In the genomic region with DNA sequence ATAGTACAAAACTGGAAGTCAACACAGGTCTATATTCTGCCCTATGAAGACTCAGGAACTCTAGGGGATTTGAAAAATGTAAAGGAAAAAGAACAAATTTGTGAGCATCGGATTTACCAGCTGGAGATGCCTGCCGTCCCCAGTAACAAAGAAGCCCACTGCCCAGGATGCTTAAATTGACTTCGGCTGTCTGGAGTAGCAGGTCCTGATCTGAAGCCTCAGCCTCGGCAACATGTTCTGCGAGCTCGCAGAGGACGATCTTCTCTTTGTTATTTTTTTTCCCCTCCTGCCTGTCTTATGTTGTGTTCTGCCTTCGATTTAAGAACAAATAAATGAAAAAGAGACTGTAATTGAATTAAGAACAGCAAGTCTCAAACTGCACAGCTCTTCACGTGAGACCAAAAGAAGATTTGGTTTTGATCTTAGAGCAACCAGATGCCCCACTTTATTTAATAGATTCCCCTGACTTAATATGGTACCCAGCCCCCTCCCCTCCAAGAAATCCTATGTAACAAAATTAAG, we compare ENCODE assay signal across 14 mouse cellular contexts.
DNase-seq lines count a peak whose midpoint lies in the region; ATAC-seq lines count a peak whose summit lies in the region.
"Had no signal": no experiment of that assay in that cellular context is flagged by ENCODE, and none has a peak within 500 bp of the region (broad histone marks: within the 10 kb centered on the region; RNA-seq: fewer than 3 reads in every experiment).

No protein-coding gene starts in this region.

- 0 out of 2 replicates have a peak overlapping the region, but pooled peaks have one; percentile 50 for H3K4me2 ChIP-seq in heart, embryonic 14.5 days (ENCODE audit: low read length)
- peak overlapping the region; percentile 26 for H3K4me2 ChIP-seq in forebrain, embryonic 12.5 days
- peak overlapping the region; percentile 44 for H3K4me2 ChIP-seq in midbrain, embryonic 14.5 days (ENCODE audit: low read length)
- H3K4me2 ChIP-seq: hindbrain, embryonic 15.5 days; limb, embryonic 15.5 days had no signal

- H3K4me3 ChIP-seq in heart, embryonic 14.5 days (ENCODE audit: control insufficient read depth in 1 of 2, insufficient read depth in 1 of 2, low read depth in 1 of 2, low read length in 2 of 2): no peak overlapping the region
- H3K4me3 ChIP-seq in embryonic facial prominence, embryonic 10.5 days: no peak overlapping the region
- H3K4me3 ChIP-seq in forebrain, embryonic 12.5 days (replicated peaks): no peak overlapping the region
- peak overlapping the region; percentile 7; the same call in 1 of the 2 replicates for H3K4me3 ChIP-seq in midbrain, embryonic 14.5 days (replicated peaks; ENCODE audit: low read depth, low read length)
- H3K4me3 ChIP-seq: hindbrain, embryonic 15.5 days; left cerebral cortex, adult 2 months; limb, embryonic 15.5 days; lung, embryonic 15.5 days; megakaryocyte, embryonic 14.5 days had no signal

- no peaks in the 10 kb centered on the region for H3K36me3 ChIP-seq in heart, embryonic 14.5 days (ENCODE audit: control insufficient read depth, insufficient read depth, low read length)
- H3K36me3 ChIP-seq in embryonic facial prominence, embryonic 10.5 days (replicated peaks): no peaks in the 10 kb centered on the region
- no peaks in the 10 kb centered on the region for H3K36me3 ChIP-seq in forebrain, embryonic 12.5 days (replicated peaks)
- H3K36me3 ChIP-seq in midbrain, embryonic 14.5 days (ENCODE audit: control insufficient read depth, insufficient read depth, low read length): no peaks in the 10 kb centered on the region
- H3K36me3 ChIP-seq: hindbrain, embryonic 15.5 days; limb, embryonic 15.5 days; lung, embryonic 15.5 days had no signal

- no peak overlapping the region for H3K9ac ChIP-seq in heart, embryonic 14.5 days (ENCODE audit: low read length)
- H3K9ac ChIP-seq in forebrain, embryonic 12.5 days: no peak overlapping the region
- H3K9ac ChIP-seq in midbrain, embryonic 14.5 days (replicated peaks; ENCODE audit: low read length): peak overlapping the region; percentile 24; the same call in 1 of the 2 replicates
- H3K9ac ChIP-seq: hindbrain, embryonic 15.5 days; limb, embryonic 15.5 days; lung, embryonic 15.5 days had no signal

- no peak overlapping the region for H3K27ac ChIP-seq in heart, embryonic 14.5 days (replicated peaks in 1 of 2; ENCODE audit: control insufficient read depth in 1 of 2, insufficient read depth in 1 of 2, low read depth in 2 of 2, low read length in 2 of 2)
- no peak overlapping the region for H3K27ac ChIP-seq in embryonic facial prominence, embryonic 10.5 days (replicated peaks)
- no peak overlapping the region for H3K27ac ChIP-seq in forebrain, embryonic 12.5 days
- no peak overlapping the region for H3K27ac ChIP-seq in midbrain, embryonic 14.5 days (replicated peaks; ENCODE audit: low read depth, low read length)
- H3K27ac ChIP-seq: hindbrain, embryonic 15.5 days; left cerebral cortex, adult 2 months; limb, embryonic 15.5 days; lung, embryonic 15.5 days had no signal

- no peak for DNase-seq in heart, postnatal 4 days
- peak; percentile 15 for DNase-seq in embryonic facial prominence, embryonic 10.5 days (ENCODE audit: low spot score)
- peak; percentile 64 for DNase-seq in midbrain, embryonic 14.5 days
- DNase-seq in adrenal gland, adult 18-20 months (ENCODE audit: low spot score in 2 of 2): no peak
- DNase-seq: cerebellum, adult 11-12 months; kidney, postnatal 10 days had no signal

- ATAC-seq in heart, embryonic 14.5 days (ENCODE audit: insufficient number of reproducible peaks, insufficient read depth, low FRiP score, low read depth): no peak
- ATAC-seq in forebrain, embryonic 12.5 days (ENCODE audit: low FRiP score): no peak
- no peak; the same call in 1 of the 2 replicates for ATAC-seq in midbrain, embryonic 14.5 days (ENCODE audit: low FRiP score, low TSS enrichment)
- ATAC-seq in megakaryocyte-erythroid progenitor cell, adult 5-6 weeks (replicated peaks; ENCODE audit: low FRiP score, low TSS enrichment, poor library complexity, severe bottlenecking): no peak

- no peaks in the 10 kb centered on the region for H3K4me1 ChIP-seq in heart, embryonic 14.5 days (ENCODE audit: control insufficient read depth in 2 of 2, insufficient read depth in 2 of 2, low read length in 2 of 2)
- H3K4me1 ChIP-seq in embryonic facial prominence, embryonic 10.5 days: no peaks in the 10 kb centered on the region
- H3K4me1 ChIP-seq in forebrain, embryonic 12.5 days: 0 out of 2 replicates have a peak, but pooled peaks cover 4% of the 10 kb centered on the region
- 0 out of 2 replicates have a peak, but pooled peaks cover 5% of the 10 kb centered on the region for H3K4me1 ChIP-seq in midbrain, embryonic 14.5 days (ENCODE audit: control insufficient read depth, insufficient read depth, low read length)
- H3K4me1 ChIP-seq: hindbrain, embryonic 15.5 days; limb, embryonic 15.5 days; lung, embryonic 15.5 days; megakaryocyte, embryonic 14.5 days had no signal

- H3K27me3 ChIP-seq in heart, embryonic 14.5 days (ENCODE audit: control insufficient read depth, insufficient read depth, low read length): no peaks in the 10 kb centered on the region
- no peaks in the 10 kb centered on the region for H3K27me3 ChIP-seq in embryonic facial prominence, embryonic 10.5 days (replicated peaks; ENCODE audit: low read depth, poor library complexity, severe bottlenecking)
- no peaks in the 10 kb centered on the region for H3K27me3 ChIP-seq in forebrain, embryonic 12.5 days
- H3K27me3 ChIP-seq in midbrain, embryonic 14.5 days (ENCODE audit: control insufficient read depth, insufficient read depth, low read length): no peaks in the 10 kb centered on the region
- H3K27me3 ChIP-seq: hindbrain, embryonic 15.5 days; limb, embryonic 15.5 days; lung, embryonic 15.5 days; megakaryocyte, embryonic 14.5 days had no signal

- WGBS in heart, embryonic 14.5 days: 59% methylated on average over 9 of the region's 9 CpGs
- WGBS in embryonic facial prominence, embryonic 10.5 days: 33% methylated on average over 9 of the region's 9 CpGs
- WGBS in forebrain, embryonic 12.5 days: 12% methylated on average over 9 of the region's 9 CpGs
- 10% methylated on average over 9 of the region's 9 CpGs for WGBS in midbrain, embryonic 14.5 days

- no peaks in the 10 kb centered on the region for H3K9me3 ChIP-seq in heart, embryonic 14.5 days (ENCODE audit: control insufficient read depth, low read length)
- no peaks in the 10 kb centered on the region for H3K9me3 ChIP-seq in embryonic facial prominence, embryonic 10.5 days
- no peaks in the 10 kb centered on the region for H3K9me3 ChIP-seq in forebrain, embryonic 12.5 days
- no peaks in the 10 kb centered on the region for H3K9me3 ChIP-seq in midbrain, embryonic 14.5 days (ENCODE audit: control insufficient read depth, low read length)
- H3K9me3 ChIP-seq: hindbrain, embryonic 15.5 days; limb, embryonic 15.5 days; lung, embryonic 15.5 days; megakaryocyte, embryonic 14.5 days had no signal

Comparison
In these comparisons a context has a peak if more than half of its experiments do, and no peak if none do; other contexts are left out.
1. DNase-seq: peak in embryonic facial prominence, embryonic 10.5 days (single experiment) and midbrain, embryonic 14.5 days (single experiment); none in heart, postnatal 4 days (single experiment) and adrenal gland, adult 18-20 months (0 of 2).
2. Peak in every context shown above with its lines, with median percentiles within 50 percentile points of each other: H3K4me2 ChIP-seq.